Mouse (Mus musculus) kidney, embryonic 14.5 days (tissue): Measurements from ENCODE around the gene Hells. TPM values are rescaled to one million over a fixed set of nuclear protein-coding genes. Genes with fewer than 3 reads are reported as not detected.
A peak's percentile ranks its signal among the peaks of the same experiment; 100 is the strongest.

Experiments
- ATAC-seq: fragments of 200-750 bp; cut with Nextera tagmentation; 2 replicates; pipeline ENCODE4 v1.8.0; 2017; ENCODE audit warnings: moderate number of reproducible peaks, mild to moderate bottlenecking, moderate TSS enrichment, moderate library complexity; ENCODE audit not compliant: low FRiP score, low TSS enrichment
- H3K27ac ChIP-seq: fragments of 300-500 bp; sonication (generic); 2 replicates; pipeline ENCODE4 v1.5.1; 2014; ENCODE audit warnings: low read depth, mild to moderate bottlenecking, low read length, moderate library complexity, mixed read lengths
- H3K27me3 ChIP-seq: fragments of 300-500 bp; sonication (generic); 2 replicates; pipeline ENCODE4 v1.6.1; 2014; ENCODE audit warnings: mild to moderate bottlenecking, low read length; ENCODE audit not compliant: control insufficient read depth, insufficient read depth
- H3K36me3 ChIP-seq: fragments of 300-500 bp; sonication (generic); 2 replicates; pipeline ENCODE4 v1.6.1; 2014; ENCODE audit warnings: low read length, mixed read lengths; ENCODE audit not compliant: control insufficient read depth, insufficient read depth
- H3K4me1 ChIP-seq: fragments of 300-500 bp; sonication (generic); 2 replicates; pipeline ENCODE4 v1.6.1; 2014; ENCODE audit warnings: low read length, mixed read lengths; ENCODE audit not compliant: control insufficient read depth, insufficient read depth
- H3K4me2 ChIP-seq: fragments of 300-500 bp; sonication (generic); replicated peaks from 2 replicates; pipeline ENCODE4 v1.6.1; 2014; ENCODE audit warnings: low read depth, mild to moderate bottlenecking, low read length
- H3K4me3 ChIP-seq: fragments of 300-500 bp; sonication (generic); 2 replicates; pipeline ENCODE4 v1.5.1; 2014; ENCODE audit warnings: mild to moderate bottlenecking, low read length
- H3K9ac ChIP-seq: fragments of 300-500 bp; sonication (generic); 2 replicates; pipeline ENCODE4 v1.6.1; 2014; ENCODE audit warnings: low read depth, mild to moderate bottlenecking, low read length, moderate library complexity
- H3K9me3 ChIP-seq: fragments of 300-500 bp; sonication (generic); 2 replicates; pipeline ENCODE4 v1.6.1; 2016; ENCODE audit warnings: low read length; ENCODE audit not compliant: control insufficient read depth
- WGBS: fragments of 180-500 bp; shearing (Covaris S2); extraction: QIAGEN DNeasy Blood & Tissue Kit; methylation state at CpG from one replicate; pipeline ENCODE4 v1.1.7; 2014; 5-methylcytosine and 5-hydroxymethylcytosine counted together
- polyA plus RNA-seq: library from polyadenylated mRNA; unstranded; fragments of >200 nt; fragmentation: Nextera tagmentation; extraction: Ambion mirVana; gene quantifications from 2 replicates; pipeline ENCODE4 v1.2.1, GENCODE M21; 2014

Gene Hells
- polyA plus RNA-seq, 1 experiment from 2014 or later, result 57.7 TPM

DNA sequence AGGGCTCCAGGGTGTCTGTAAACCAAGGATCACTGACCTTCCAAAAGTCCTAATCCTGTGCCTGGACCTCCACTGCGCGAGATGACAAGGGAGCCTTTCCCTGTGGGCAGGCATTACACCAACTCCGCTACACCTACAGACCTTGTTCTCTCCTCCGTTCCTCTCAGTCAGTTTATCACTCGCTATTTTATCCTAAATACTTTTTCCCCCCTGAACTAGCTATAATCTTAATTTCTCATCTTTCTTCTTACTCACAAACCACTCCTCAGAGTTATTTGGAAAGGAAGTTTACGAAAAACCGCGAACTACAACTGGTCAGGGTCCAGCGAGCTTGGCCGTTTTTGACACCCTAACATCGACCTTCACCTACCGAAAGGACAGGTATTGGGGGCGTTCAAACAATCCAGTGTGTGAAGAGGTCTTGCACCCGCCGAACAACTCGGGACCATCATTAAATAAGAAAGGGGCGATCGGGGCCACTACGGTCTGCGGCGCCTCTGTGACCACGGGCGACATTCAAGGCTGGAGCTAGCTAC lies 395 bp upstream of the Hells start:
- WGBS, result 2% methylated on average over 23 of the region's 23 CpGs
- ATAC-seq, result no peak
- peak overlapping the region; percentile 84 for H3K4me2 ChIP-seq
- peaks cover 29% of the 10 kb centered on the region for H3K36me3 ChIP-seq
- no peaks in the 10 kb centered on the region for H3K9me3 ChIP-seq
- H3K4me3 ChIP-seq, result peak overlapping the region; percentile 92
- H3K9ac ChIP-seq, result peak overlapping the region; percentile 97
- peak overlapping the region; percentile 81; the same call in 1 of the 2 replicates for H3K27ac ChIP-seq
- peaks cover 18% of the 10 kb centered on the region; the same call in 1 of the 2 replicates for H3K4me1 ChIP-seq
- no peaks in the 10 kb centered on the region for H3K27me3 ChIP-seq

DNA sequence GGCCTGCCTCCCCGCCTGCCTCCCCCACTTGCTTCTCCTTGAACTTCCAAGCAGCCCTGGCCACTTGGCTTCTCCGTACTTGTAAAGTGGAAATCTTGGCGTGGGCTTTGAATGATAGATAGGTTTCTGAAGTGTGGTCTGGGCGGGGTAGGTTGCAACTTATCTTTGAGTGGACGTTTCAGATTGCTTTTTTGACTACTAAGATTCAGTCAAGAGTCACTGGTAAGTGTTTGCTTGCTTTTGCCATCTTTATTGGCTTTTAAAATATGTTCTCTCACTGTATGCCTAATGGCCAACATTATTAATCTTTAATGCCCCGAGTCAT lies 813 bp downstream of the Hells start:
- Histone ChIP-seq H3K4me3 (peak overlapping the region; percentile 92), H3K27ac (peak overlapping the region; percentile 81; the same call in 1 of the 2 replicates), H3K9ac (peak overlapping the region; percentile 97), H3K4me2 (peak overlapping the region; percentile 84), H3K9me3 (no peaks in the 10 kb centered on the region), H3K4me1 (peaks cover 18% of the 10 kb centered on the region; the same call in 1 of the 2 replicates), H3K36me3 (peaks cover 40% of the 10 kb centered on the region), H3K27me3 (no peaks in the 10 kb centered on the region)
- 0% methylated on average over 6 of the region's 6 CpGs for WGBS
- no peak for ATAC-seq

DNA sequence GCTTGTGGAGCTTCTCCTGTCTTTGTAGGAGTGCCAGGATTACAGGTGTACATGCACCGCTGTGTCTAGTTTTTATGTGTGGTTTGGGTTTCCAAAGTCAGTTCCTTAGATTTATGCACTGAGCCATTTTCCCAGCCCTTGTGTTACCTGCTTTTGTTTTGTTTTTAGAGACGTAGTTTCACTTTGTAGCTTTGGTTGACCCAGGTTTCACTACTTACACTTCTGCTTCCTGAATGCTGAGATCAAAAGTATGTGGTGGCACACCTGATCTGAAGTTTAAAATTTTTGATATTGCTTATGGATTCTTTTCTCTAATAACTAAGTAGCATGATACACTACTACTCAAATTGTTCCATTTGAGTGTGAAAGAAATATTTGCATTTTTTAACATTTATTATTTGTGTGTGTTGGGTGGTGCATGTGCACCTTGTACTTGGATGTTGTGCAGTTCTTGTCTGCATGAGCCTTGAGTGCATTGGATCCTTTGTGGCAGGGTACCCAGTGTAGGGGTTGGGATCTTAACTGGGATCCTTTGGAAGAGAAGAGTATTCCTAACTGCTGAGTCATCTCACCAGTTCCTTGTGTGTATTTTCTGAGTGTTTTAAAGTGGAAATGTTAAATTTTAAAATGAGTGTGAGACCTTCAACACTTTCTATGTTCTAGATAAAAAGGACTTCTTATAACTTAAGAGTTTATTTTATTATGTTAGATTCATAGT lies 14.0 kb downstream of the Hells start:
- no peaks in the 10 kb centered on the region for H3K9me3 ChIP-seq
- no peak overlapping the region for H3K4me2 ChIP-seq
- no peaks in the 10 kb centered on the region for H3K4me1 ChIP-seq
- no peak overlapping the region for H3K9ac ChIP-seq
- H3K27ac ChIP-seq, result no peak overlapping the region
- WGBS, result 85% methylated on average over 2 of the region's 2 CpGs
- H3K4me3 ChIP-seq, result no peak overlapping the region
- ATAC-seq, result no peak
- H3K36me3 ChIP-seq, result peaks cover 50% of the 10 kb centered on the region
- no peaks in the 10 kb centered on the region for H3K27me3 ChIP-seq

DNA sequence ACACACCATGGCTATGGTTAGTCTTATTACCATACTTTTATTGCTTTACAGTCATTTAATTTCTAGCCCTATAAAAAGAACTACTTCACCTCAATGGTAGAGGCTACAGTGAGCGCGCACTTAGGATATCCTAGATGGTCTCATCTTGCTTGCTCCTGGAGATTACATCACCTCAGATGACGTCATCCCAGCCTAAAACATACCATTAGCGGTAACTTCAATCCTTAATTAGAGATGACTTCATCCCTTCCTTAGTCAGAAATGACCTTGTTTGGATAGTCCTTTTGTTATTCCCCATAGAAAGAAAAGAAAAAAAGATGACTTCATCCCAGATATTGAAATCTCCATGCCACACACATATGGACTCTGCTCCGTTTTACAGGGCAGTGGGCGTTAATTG lies 40.0 kb downstream of the Hells start:
- H3K9ac ChIP-seq, result no peak overlapping the region
- H3K4me2 ChIP-seq, result no peak overlapping the region
- 91% methylated on average over 6 of the region's 6 CpGs for WGBS
- no peak overlapping the region for H3K4me3 ChIP-seq
- H3K4me1 ChIP-seq, result no peaks in the 10 kb centered on the region
- ATAC-seq, result no peak
- H3K27me3 ChIP-seq, result no peaks in the 10 kb centered on the region
- no peak overlapping the region for H3K27ac ChIP-seq
- H3K36me3 ChIP-seq, result peaks cover 36% of the 10 kb centered on the region
- H3K9me3 ChIP-seq, result no peaks in the 10 kb centered on the region

- no peaks in the 10 kb centered on the region for H3K4me1 ChIP-seq
- WGBS, result 78% methylated on average over 5 of the region's 5 CpGs
- H3K9me3 ChIP-seq, result no peaks in the 10 kb centered on the region
- ATAC-seq, result no peak
- H3K9ac ChIP-seq, result no peak overlapping the region
- no peaks in the 10 kb centered on the region for H3K27me3 ChIP-seq
- H3K36me3 ChIP-seq, result peaks cover 26% of the 10 kb centered on the region
- H3K27ac ChIP-seq, result no peak overlapping the region
- H3K4me2 ChIP-seq, result no peak overlapping the region
- H3K4me3 ChIP-seq, result no peak overlapping the region
Observed at GRCm38 (mm10) chr19:38972581-38972980, 41.9 kb downstream of the Hells start.

- Histone ChIP-seq H3K27me3 (no peaks in the 10 kb centered on the region), H3K4me1 (no peaks in the 10 kb centered on the region), H3K9me3 (no peaks in the 10 kb centered on the region), H3K36me3 (peaks cover 22% of the 10 kb centered on the region), H3K4me2 (no peak overlapping the region), H3K4me3 (no peak overlapping the region), H3K27ac (no peak overlapping the region), H3K9ac (no peak overlapping the region)
- no peak for ATAC-seq
- WGBS, result 71% methylated on average over 7 of the region's 7 CpGs
Observed at GRCm38 (mm10) chr19:38973666-38974065, 43.0 kb downstream of the Hells start.

- Histone ChIP-seq H3K27me3 (no peaks in the 10 kb centered on the region), H3K36me3 (0 out of 2 replicates have a peak, but pooled peaks cover 6% of the 10 kb centered on the region), H3K9ac (no peak overlapping the region), H3K4me2 (no peak overlapping the region), H3K4me1 (no peaks in the 10 kb centered on the region), H3K27ac (no peak overlapping the region), H3K9me3 (no peaks in the 10 kb centered on the region), H3K4me3 (no peak overlapping the region)
- ATAC-seq, result no peak
Observed at GRCm38 (mm10) chr19:38976269-38976668, 45.6 kb downstream of the Hells start.

GRCm38 (mm10) chr19:38981966-38982365 lies 51.3 kb downstream of the Hells start:
- Histone ChIP-seq H3K9me3 (no peaks in the 10 kb centered on the region), H3K36me3 (no peaks in the 10 kb centered on the region), H3K27ac (no peak overlapping the region), H3K27me3 (no peaks in the 10 kb centered on the region), H3K4me3 (no peak overlapping the region), H3K9ac (no peak overlapping the region), H3K4me1 (no peaks in the 10 kb centered on the region), H3K4me2 (no peak overlapping the region)
- ATAC-seq, result no peak
- 0% methylated on average over 1 of the region's 1 CpGs for WGBS

GRCm38 (mm10) chr19:38998248-38998647 lies 67.5 kb downstream of the Hells start:
- Histone ChIP-seq H3K36me3 (no peaks in the 10 kb centered on the region), H3K4me3 (no peak overlapping the region), H3K27me3 (no peaks in the 10 kb centered on the region), H3K27ac (no peak overlapping the region), H3K9ac (no peak overlapping the region), H3K4me1 (no peaks in the 10 kb centered on the region), H3K4me2 (no peak overlapping the region), H3K9me3 (no peaks in the 10 kb centered on the region)
- WGBS, result 83% methylated on average over 4 of the region's 4 CpGs
- ATAC-seq, result no peak
